Mouse (Mus musculus) mouse trophoblast stem cell (cell line): ENCODE measurements around the gene BC107364.
"Not testable (repeated sequence)": the region's sequence is repeated elsewhere in the genome, so short reads cannot be mapped to it uniquely, and the experiment has no call there.

Experiments
- in situ Hi-C, 2 experiments: fragments of 300-500 bp; cut with MseI, MboI; formaldehyde crosslinking; loops; 2 replicates in 1 of 2; 3 replicates in 1 of 2; pipeline ENCODE4 v1.15.1; 2025

BC107364 gene

GRCm38 (mm10) chr3:96486064-96486827 is 34.1 kb upstream of the BC107364 start:
- in situ Hi-C loops = not testable (repeated sequence)

- in situ Hi-C loops = no loop called here
Observed at GRCm38 (mm10) chr3:96485361-96485760, 33.3 kb upstream of the BC107364 start.

GRCm38 (mm10) chr3:96484921-96485320 is 32.8 kb upstream of the BC107364 start:
- in situ Hi-C loops = no loop called here

- in situ Hi-C loops = no loop called here
Observed at GRCm38 (mm10) chr3:96483946-96484345, 31.8 kb upstream of the BC107364 start.

- in situ Hi-C loops = not testable (repeated sequence)
Observed at GRCm38 (mm10) chr3:96483044-96483443, 30.9 kb upstream of the BC107364 start.

GRCm38 (mm10) chr3:96482451-96482850 is 30.3 kb upstream of the BC107364 start:
- in situ Hi-C loops = no loop called here

GRCm38 (mm10) chr3:96481856-96482255 is 29.8 kb upstream of the BC107364 start:
- in situ Hi-C loops = no loop called here

- in situ Hi-C loops = no loop called here
Observed at GRCm38 (mm10) chr3:96480684-96481270, 28.7 kb upstream of the BC107364 start.

- in situ Hi-C loops = no loop called here
Observed at GRCm38 (mm10) chr3:96479249-96479648, 27.1 kb upstream of the BC107364 start.

- in situ Hi-C loops = no loop called here
Observed at GRCm38 (mm10) chr3:96477558-96477957, 25.5 kb upstream of the BC107364 start.

GRCm38 (mm10) chr3:96477084-96477483 is 25.0 kb upstream of the BC107364 start:
- in situ Hi-C loops = no loop called here

- in situ Hi-C loops = no loop called here
Observed at GRCm38 (mm10) chr3:96474909-96475655, 23.0 kb upstream of the BC107364 start.

- in situ Hi-C loops = not testable (repeated sequence)
Observed at GRCm38 (mm10) chr3:96473556-96473955, 21.4 kb upstream of the BC107364 start.

GRCm38 (mm10) chr3:96472066-96472465 is 20.0 kb upstream of the BC107364 start:
- in situ Hi-C loops = no loop called here

GRCm38 (mm10) chr3:96469626-96470025 is 17.5 kb upstream of the BC107364 start:
- in situ Hi-C loops = no loop called here

- in situ Hi-C loops = not testable (repeated sequence)
Observed at GRCm38 (mm10) chr3:96468335-96468734, 16.2 kb upstream of the BC107364 start.

GRCm38 (mm10) chr3:96467641-96468040 is 15.5 kb upstream of the BC107364 start:
- in situ Hi-C loops = no loop called here

GRCm38 (mm10) chr3:96463891-96464290 is 11.8 kb upstream of the BC107364 start:
- in situ Hi-C loops = no loop called here

- in situ Hi-C loops = not testable (repeated sequence)
Observed at GRCm38 (mm10) chr3:96460568-96460870, 8.4 kb upstream of the BC107364 start.

GRCm38 (mm10) chr3:96459757-96460567 is 7.9 kb upstream of the BC107364 start:
- in situ Hi-C loops = not testable (repeated sequence)

GRCm38 (mm10) chr3:96458886-96459439 is 6.9 kb upstream of the BC107364 start:
- in situ Hi-C loops = not testable (repeated sequence)

- in situ Hi-C loops = not testable (repeated sequence)
Observed at GRCm38 (mm10) chr3:96458008-96458407, 5.9 kb upstream of the BC107364 start.
